Mouse (Mus musculus): Measurements from ENCODE around the gene Gm28043.

DNA sequence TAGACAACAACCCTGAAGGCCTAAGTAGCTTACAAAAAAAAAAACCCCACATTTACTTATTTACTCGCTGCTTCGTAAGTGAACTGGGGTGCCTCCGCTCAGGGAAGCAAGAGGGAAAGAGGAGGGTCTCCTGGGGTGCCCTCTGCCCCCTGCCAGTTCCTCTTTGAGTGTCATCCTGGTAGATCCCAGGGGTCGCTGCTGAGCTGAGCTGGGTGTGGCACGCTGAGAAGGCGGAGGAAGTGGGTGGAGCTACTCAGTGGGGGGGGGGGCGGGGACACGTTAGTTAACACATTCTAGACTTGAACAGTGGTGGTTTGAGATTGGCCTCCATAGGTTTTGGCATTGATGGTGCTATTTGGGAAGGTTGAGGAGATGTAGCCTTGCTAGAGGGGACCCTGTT, 113.4 kb downstream of the Gm28043 start:
- TF ChIP-seq CTCF (IDR thresholded peaks at IDR 0.05; ENCODE audit: borderline replicate concordance, insufficient read depth, low read depth, low read length) (no peak), POLR2A (IDR thresholded peaks at IDR 0.05; ENCODE audit: borderline replicate concordance, insufficient read depth, low read length) (no peak)
